Mouse (Mus musculus): ENCODE results near the gene Clpp. TPM values are rescaled to one million over a fixed set of nuclear protein-coding genes. Genes with fewer than 3 reads are reported as not detected.

The Clpp gene
- polyA plus RNA-seq, 1 experiment from 2014 or later, result 168 TPM

- ATAC-seq, result no peak
- H3K4me1 ChIP-seq (replicated peaks), result peaks cover 20% of the 10 kb centered on the region
- 78% methylated on average over 7 of the region's 7 CpGs for WGBS
- peak overlapping the region; percentile 83 for H3K4me3 ChIP-seq (replicated peaks)
- no peaks in the 10 kb centered on the region for H3K9me3 ChIP-seq
- H3K9ac ChIP-seq (replicated peaks), result peak overlapping the region; percentile 76
- peak overlapping the region; percentile 70 for H3K4me2 ChIP-seq (replicated peaks)
- H3K27me3 ChIP-seq, result no peaks in the 10 kb centered on the region
- H3K27ac ChIP-seq, result peak overlapping the region; percentile 85
- peaks cover 23% of the 10 kb centered on the region for H3K36me3 ChIP-seq
Observed at GRCm38 (mm10) chr17:56988921-56989430, 1.1 kb upstream of the Clpp start.

- Histone ChIP-seq H3K4me3 (replicated peaks) (peak overlapping the region; percentile 83), H3K9ac (replicated peaks) (peak overlapping the region; percentile 76), H3K27me3 (no peaks in the 10 kb centered on the region), H3K27ac (peak overlapping the region; percentile 85), H3K36me3 (peaks cover 29% of the 10 kb centered on the region), H3K4me2 (replicated peaks) (peak overlapping the region; percentile 70), H3K4me1 (replicated peaks) (peaks cover 20% of the 10 kb centered on the region), H3K9me3 (no peaks in the 10 kb centered on the region)
- peak; percentile 95 for ATAC-seq
- 2% methylated on average over 25 of the region's 25 CpGs for WGBS
Observed at GRCm38 (mm10) chr17:56989467-56990114, 514 bp upstream of the Clpp start.

DNA sequence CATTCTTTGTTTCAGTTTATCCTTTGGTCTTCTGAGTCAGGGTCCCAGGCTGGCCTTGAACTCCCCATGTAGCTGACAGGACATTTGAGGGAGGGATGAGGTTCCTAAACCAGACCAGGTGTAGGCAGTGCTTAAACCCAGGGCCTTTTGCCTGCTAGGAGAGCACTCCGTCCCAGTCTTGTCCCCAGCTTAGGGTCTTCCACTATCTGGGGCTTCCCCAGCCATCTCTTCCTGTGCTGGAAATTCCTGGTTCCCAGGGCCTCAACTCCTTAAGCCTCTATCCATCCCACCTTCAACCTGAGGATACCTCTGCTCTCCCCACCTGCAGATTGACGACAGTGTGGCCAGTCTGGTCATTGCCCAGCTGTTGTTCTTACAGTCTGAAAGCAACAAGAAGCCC, 861 bp downstream of the Clpp start:
- Histone ChIP-seq H3K4me1 (replicated peaks) (peaks cover 20% of the 10 kb centered on the region), H3K4me3 (replicated peaks) (peak overlapping the region; percentile 83), H3K27me3 (no peaks in the 10 kb centered on the region), H3K9me3 (no peaks in the 10 kb centered on the region), H3K9ac (replicated peaks) (peak overlapping the region; percentile 86), H3K4me2 (replicated peaks) (peak overlapping the region; percentile 70), H3K27ac (no peak overlapping the region), H3K36me3 (peaks cover 43% of the 10 kb centered on the region)
- no peak for ATAC-seq
- WGBS, result 68% methylated on average over 2 of the region's 2 CpGs

DNA sequence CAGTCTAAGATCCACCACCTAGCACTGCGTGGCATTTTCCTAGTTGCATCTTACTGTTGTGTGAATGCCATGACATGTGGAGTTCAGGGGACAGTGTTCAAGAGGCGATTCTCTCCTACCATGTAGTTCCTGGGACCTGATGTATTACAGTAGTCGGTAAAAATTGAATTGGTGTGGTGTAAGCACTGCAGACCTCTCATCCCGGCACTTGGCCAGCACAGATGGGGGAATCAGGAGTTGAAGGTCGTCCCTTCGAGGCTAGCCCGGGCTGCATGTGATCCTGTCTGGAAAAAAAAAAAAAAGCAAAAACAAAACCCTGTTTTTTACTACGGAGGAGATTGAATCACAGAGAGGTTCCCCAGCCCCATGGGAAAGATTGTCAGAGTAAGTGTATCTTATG, 4.9 kb downstream of the Clpp start:
- Histone ChIP-seq H3K4me2 (replicated peaks) (no peak overlapping the region), H3K27me3 (no peaks in the 10 kb centered on the region), H3K27ac (no peak overlapping the region), H3K4me1 (replicated peaks) (peaks cover 40% of the 10 kb centered on the region), H3K9ac (replicated peaks) (no peak overlapping the region), H3K36me3 (peaks cover 61% of the 10 kb centered on the region), H3K9me3 (no peaks in the 10 kb centered on the region), H3K4me3 (replicated peaks) (no peak overlapping the region)
- ATAC-seq, result no peak
- 94% methylated on average over 8 of the region's 8 CpGs for WGBS

GRCm38 (mm10) chr17:56996506-56996905, 6.4 kb downstream of the Clpp start:
- 83% methylated on average over 2 of the region's 2 CpGs for WGBS
- H3K27me3 ChIP-seq, result no peaks in the 10 kb centered on the region
- peaks cover 30% of the 10 kb centered on the region for H3K4me1 ChIP-seq (replicated peaks)
- peaks cover 61% of the 10 kb centered on the region for H3K36me3 ChIP-seq
- no peak overlapping the region for H3K27ac ChIP-seq
- no peak overlapping the region for H3K9ac ChIP-seq (replicated peaks)
- no peaks in the 10 kb centered on the region for H3K9me3 ChIP-seq
- peak overlapping the region; percentile 73 for H3K4me2 ChIP-seq (replicated peaks)
- peak overlapping the region; percentile 64 for H3K4me3 ChIP-seq (replicated peaks)
- ATAC-seq, result no peak

DNA sequence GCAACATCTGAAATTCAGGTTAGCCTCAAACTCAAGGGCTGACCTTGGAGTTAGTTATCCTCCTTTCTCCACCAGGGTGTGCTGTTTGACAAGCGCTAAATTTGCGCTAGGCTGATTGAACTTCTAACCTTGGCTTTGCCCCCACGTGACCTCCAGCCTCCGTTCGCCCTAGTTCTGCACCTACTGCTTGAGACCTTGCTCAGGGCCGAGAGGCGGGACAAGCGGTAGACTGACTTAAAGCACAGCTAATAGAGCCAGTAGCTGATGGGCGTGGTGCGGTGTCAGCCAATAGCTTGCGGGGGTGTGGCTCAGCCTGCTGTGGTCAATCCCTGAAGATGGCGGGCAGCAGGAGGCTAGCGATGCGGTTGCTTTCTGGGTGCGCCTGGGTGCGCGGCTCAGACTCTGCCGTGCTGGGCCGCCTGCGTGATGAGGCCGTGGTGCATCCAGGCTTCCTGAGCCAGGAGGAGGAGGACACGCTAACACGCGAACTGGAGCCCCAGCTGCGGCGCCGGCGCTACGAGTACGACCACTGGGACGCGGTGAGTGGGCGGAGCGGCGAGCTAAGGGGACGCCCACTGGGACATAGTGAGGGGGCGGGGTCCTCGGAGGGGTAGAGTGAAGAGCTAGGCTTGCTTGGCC, 7.0 kb downstream of the Clpp start, which contains the start of gene Alkbh7:
Gene Alkbh7, plus strand, starts transcription at position 311 of the 639 bp plus-strand sequence.
- ATAC-seq, result peak; percentile 99
- H3K27ac ChIP-seq, result peak within 1 kb of the TSS; percentile 79
- no peaks in the 10 kb centered on the region for H3K9me3 ChIP-seq
- H3K4me3 ChIP-seq (replicated peaks), result peak within 1 kb of the TSS; percentile 64
- H3K9ac ChIP-seq (replicated peaks), result peak within 1 kb of the TSS; percentile 72
- no peaks in the 10 kb centered on the region for H3K27me3 ChIP-seq
- H3K36me3 ChIP-seq, result peaks cover 56% of the 10 kb centered on the region
- H3K4me2 ChIP-seq (replicated peaks), result peak within 1 kb of the TSS; percentile 73
- under 1% methylated on average over 38 of the region's 38 CpGs for WGBS
- H3K4me1 ChIP-seq (replicated peaks), result peaks cover 26% of the 10 kb centered on the region

- no peak overlapping the region for H3K27ac ChIP-seq
- 92% methylated on average over 9 of the region's 9 CpGs for WGBS
- no peak overlapping the region for H3K4me3 ChIP-seq (replicated peaks)
- no peak overlapping the region for H3K9ac ChIP-seq (replicated peaks)
- peaks cover 56% of the 10 kb centered on the region for H3K36me3 ChIP-seq
- no peak for ATAC-seq
- no peaks in the 10 kb centered on the region for H3K27me3 ChIP-seq
- H3K9me3 ChIP-seq, result no peaks in the 10 kb centered on the region
- peaks cover 20% of the 10 kb centered on the region for H3K4me1 ChIP-seq (replicated peaks)
- H3K4me2 ChIP-seq (replicated peaks), result no peak overlapping the region
Observed at GRCm38 (mm10) chr17:56999414-56999813, 9.3 kb downstream of the Clpp start.

- peaks cover 56% of the 10 kb centered on the region for H3K36me3 ChIP-seq
- 92% methylated on average over 7 of the region's 9 CpGs for WGBS
Observed at GRCm38 (mm10) chr17:56999968-57000609, 10.0 kb downstream of the Clpp start, which contains the start of gene Pspn. TSS of gene Pspn (minus strand) at chr17:57000018.

GRCm38 (mm10) chr17:57001228-57001627, 11.1 kb downstream of the Clpp start:
- Histone ChIP-seq H3K9ac (replicated peaks) (no peak overlapping the region), H3K36me3 (peaks cover 56% of the 10 kb centered on the region), H3K4me2 (replicated peaks) (no peak overlapping the region), H3K27me3 (no peaks in the 10 kb centered on the region), H3K9me3 (no peaks in the 10 kb centered on the region), H3K4me1 (replicated peaks) (peaks cover 20% of the 10 kb centered on the region), H3K4me3 (replicated peaks) (no peak overlapping the region), H3K27ac (no peak overlapping the region)
- 77% methylated on average over 8 of the region's 8 CpGs for WGBS
- no peak for ATAC-seq

More at GRCm38 (mm10) chr17:56999968-57000609, 10.0 kb downstream of the Clpp start, which contains the start of gene Pspn:
- no peaks in the 10 kb centered on the region for H3K9me3 ChIP-seq
- no peak for ATAC-seq
- no peak within 1 kb of the TSS for H3K27ac ChIP-seq
- H3K27me3 ChIP-seq, result no peaks in the 10 kb centered on the region
- no peak within 1 kb of the TSS; the same call in 1 of the 2 replicates for H3K9ac ChIP-seq (replicated peaks)
- H3K4me2 ChIP-seq (replicated peaks), result no peak within 1 kb of the TSS
- H3K4me1 ChIP-seq (replicated peaks), result peaks cover 20% of the 10 kb centered on the region
- H3K4me3 ChIP-seq (replicated peaks), result no peak within 1 kb of the TSS

GRCm38 (mm10) chr17:57003994-57004393, 13.9 kb downstream of the Clpp start:
- Histone ChIP-seq H3K4me3 (replicated peaks) (no peak overlapping the region), H3K4me1 (replicated peaks) (no peaks in the 10 kb centered on the region), H3K9me3 (no peaks in the 10 kb centered on the region), H3K4me2 (replicated peaks) (no peak overlapping the region), H3K27ac (no peak overlapping the region), H3K27me3 (no peaks in the 10 kb centered on the region), H3K36me3 (peaks cover 75% of the 10 kb centered on the region), H3K9ac (replicated peaks) (no peak overlapping the region)
- no peak for ATAC-seq
- WGBS, result 92% methylated on average over 7 of the region's 7 CpGs

DNA sequence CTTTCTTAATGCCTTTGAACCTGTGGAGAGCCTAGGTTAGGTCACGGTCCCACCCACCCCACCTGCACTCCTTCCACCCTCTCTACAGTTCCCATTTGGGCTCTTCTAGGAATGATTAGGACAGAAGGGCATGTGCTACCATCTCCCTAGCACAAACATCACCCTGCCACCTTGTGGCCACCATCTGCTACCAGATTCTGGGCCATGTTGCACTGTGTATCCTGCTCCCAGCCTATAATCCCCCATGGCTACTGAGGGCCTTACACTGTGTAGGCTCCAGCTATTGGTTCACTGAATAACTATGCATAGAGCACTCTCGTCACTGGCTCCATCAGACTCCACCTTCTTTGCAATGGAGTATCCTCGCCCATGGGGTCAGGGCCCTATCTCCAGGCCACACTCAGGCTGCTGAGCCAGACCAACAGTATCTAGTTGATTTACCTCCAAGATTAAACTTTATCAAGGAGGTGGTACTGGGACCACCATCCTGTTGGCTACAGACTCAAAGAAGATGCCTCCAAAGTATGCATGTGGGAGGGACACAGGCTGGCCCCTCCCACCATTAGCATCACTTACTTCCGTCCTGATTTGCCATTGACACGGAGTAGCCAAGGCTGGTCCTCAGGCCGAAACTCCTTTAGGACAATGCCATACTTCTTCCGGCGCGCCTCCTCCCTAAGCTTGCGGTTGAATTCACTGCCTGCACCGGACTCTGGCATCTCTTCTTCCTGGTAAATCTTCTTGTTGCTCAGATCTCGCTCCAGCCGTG, 17.2 kb downstream of the Clpp start:
- Histone ChIP-seq H3K27me3 (no peaks in the 10 kb centered on the region), H3K27ac (no peak overlapping the region), H3K36me3 (peaks cover 72% of the 10 kb centered on the region), H3K4me3 (replicated peaks) (no peak overlapping the region), H3K4me1 (replicated peaks) (peaks cover 19% of the 10 kb centered on the region), H3K9me3 (no peaks in the 10 kb centered on the region), H3K4me2 (replicated peaks) (no peak overlapping the region), H3K9ac (replicated peaks) (no peak overlapping the region)
- no peak for ATAC-seq
- 94% methylated on average over 13 of the region's 13 CpGs for WGBS
